Mouse (Mus musculus) T-helper 17 cell (primary cell): ENCODE results near the gene Fam183b.
"Not testable (repeated sequence)": the region's sequence is repeated elsewhere in the genome, so short reads cannot be mapped to it uniquely, and the experiment has no call there.

ENCODE experiments used
- in situ Hi-C, 2 experiments: fragments of 300-600 bp; cut with MboI, MseI; formaldehyde crosslinking; loops; 1 replicate in 1 of 2; 2 replicates in 1 of 2; pipeline ENCODE4 v1.15.1; 2025; ENCODE audit warnings: high pct_unique_total_duplicates in 2 of 2

Fam183b gene

GRCm38 (mm10) chr11:58801558-58802228, at the start of gene Fam183b:
Gene Fam183b, minus strand, starts transcription at chr11:58801960.
- in situ Hi-C loops = no loop called here

GRCm38 (mm10) chr11:58849731-58850130, 48.0 kb upstream of the Fam183b start:
- in situ Hi-C loops = no loop called here

DNA sequence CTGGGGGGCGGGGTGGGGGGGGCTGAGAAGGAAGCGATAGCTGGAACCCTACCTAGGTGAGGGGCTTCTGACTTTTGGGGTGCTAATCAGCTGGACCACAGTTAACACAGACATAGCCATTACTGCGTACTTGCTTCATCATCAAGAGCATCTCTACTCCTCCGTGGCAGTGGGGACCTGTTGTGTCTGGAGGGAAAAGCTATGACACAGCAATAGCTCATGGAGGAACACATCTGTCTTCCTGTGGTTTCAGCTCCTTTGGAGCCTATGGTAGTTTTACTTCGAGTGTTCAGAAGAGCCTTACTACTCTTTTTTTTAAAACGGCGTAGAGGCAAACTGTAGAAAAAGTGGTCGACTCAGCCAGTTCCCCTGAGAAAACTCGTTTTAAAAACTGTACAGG, 45.9 kb upstream of the Fam183b start:
- in situ Hi-C loops = no loop called here

DNA sequence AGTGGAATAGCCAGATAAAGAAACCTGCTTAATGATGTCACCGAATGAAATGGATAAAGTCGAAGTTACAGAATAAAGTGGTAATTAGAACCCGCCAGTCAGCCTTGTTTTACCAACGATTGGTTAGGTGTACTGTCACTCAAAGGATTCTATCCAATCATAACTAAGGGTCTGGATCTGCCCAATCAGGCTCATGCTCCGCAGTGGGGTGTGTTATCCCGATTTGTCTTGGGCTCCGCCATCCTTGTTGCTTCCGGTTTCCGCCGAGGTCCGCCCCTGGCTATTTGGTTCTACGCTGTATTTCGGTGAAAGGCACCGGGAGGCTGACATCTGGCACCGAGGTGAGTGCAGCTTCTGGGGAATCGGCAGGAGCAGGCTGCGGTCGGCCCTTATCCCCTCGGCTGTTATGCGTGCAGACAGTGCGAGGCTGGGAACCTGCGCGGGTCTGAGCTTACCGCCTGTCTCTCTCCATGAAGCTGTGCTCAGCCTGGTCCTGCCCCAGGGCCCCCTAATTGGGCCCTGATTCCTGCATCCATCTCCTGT, 45.2 kb upstream of the Fam183b start, which contains the start of gene Gm12258:
Gene Gm12258 (plus strand): TSS at position 240 of the 543 bp plus-strand sequence.
- in situ Hi-C loops = no loop called here

- in situ Hi-C loops = not testable (repeated sequence)
Observed at GRCm38 (mm10) chr11:58838951-58839350, 37.2 kb upstream of the Fam183b start, which contains the start of gene Olfr311. Gene Olfr311, plus strand, starts transcription at chr11:58839251.

GRCm38 (mm10) chr11:58832541-58832940, 30.8 kb upstream of the Fam183b start:
- in situ Hi-C loops = not testable (repeated sequence)

GRCm38 (mm10) chr11:58829764-58830163, 28.0 kb upstream of the Fam183b start:
- in situ Hi-C loops = no loop called here

DNA sequence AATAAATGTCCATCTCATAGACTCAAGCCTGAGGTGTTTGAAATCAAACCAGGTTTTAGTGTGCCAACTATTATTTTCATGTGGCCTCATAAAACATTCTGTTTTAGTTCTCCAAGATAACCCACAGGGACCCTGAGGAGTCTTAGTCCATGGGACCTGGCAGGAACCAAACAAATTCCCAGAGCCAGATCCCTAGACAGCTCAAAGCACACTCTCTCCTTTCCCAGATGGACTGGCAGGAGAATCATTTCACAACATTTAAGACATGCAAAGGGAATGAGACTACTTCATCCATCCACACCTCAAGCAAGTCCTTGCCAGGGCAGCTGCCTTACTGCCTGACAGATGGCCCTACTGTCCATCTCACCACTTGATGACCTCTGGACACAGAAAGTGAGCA, 27.2 kb upstream of the Fam183b start, which contains the start of gene Olfr312:
Gene Olfr312 (plus strand): TSS at position 301 of the 400 bp plus-strand sequence.
- in situ Hi-C loops = not testable (repeated sequence)

DNA sequence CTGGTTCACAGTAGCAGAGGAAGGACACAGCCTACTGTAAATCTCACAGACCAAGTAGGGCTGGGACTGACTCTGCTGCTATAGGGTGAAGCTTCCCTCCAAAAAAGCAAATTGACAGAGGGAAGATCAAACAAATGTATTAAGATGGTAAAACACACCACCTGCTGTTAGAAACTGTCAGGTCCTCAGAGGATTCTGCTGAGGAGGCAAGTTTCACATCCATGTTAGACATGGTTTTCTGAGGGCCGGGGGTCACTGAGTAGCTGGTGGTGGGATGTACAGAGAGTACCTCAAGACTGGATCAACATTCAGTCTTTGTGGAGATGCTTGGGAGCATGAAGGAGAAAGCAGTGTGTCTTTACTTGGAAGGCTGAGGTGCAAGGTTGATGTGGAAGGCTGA, 13.9 kb upstream of the Fam183b start:
- in situ Hi-C loops = no loop called here

DNA sequence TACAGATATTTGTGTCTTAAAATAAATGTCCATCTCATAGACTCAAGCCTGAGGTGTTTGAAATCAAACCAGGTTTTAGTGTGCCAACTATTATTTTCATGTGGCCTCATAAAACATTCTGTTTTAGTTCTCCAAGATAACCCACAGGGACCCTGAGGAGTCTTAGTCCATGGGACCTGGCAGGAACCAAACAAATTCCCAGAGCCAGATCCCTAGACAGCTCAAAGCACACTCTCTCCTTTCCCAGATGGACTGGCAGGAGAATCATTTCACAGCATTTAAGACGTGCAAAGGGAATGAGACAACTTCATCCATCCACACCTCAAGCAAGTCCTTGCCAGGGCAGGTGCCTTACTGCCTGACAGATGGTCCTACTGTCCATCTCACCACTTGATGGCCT, 12.9 kb upstream of the Fam183b start, which contains the start of gene Olfr313:
Gene Olfr313 (plus strand): TSS at position 301 of the 400 bp plus-strand sequence.
- in situ Hi-C loops = not testable (repeated sequence)

DNA sequence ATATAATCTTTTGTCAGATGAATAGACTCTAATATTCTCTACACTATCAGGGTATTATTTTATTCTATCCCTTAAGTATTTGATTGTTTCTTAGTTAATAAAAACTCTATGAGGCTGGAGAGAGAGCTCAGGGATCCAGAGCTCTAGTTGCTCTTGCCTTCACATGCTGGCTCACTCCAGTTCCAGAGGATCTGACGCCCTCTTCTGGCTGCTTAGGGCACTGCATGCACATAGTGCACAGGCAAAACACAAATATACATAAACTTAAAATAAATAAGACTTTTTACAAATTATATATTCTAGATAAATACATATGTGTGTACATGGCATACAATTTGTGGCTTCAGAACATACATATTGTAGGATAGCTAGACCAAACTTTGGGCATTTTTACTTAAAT, 10.2 kb upstream of the Fam183b start:
- in situ Hi-C loops = no loop called here

- in situ Hi-C loops = no loop called here
Observed at GRCm38 (mm10) chr11:58804393-58804792, 2.6 kb upstream of the Fam183b start.

GRCm38 (mm10) chr11:58803871-58804270, 2.1 kb upstream of the Fam183b start:
- in situ Hi-C loops = no loop called here

DNA sequence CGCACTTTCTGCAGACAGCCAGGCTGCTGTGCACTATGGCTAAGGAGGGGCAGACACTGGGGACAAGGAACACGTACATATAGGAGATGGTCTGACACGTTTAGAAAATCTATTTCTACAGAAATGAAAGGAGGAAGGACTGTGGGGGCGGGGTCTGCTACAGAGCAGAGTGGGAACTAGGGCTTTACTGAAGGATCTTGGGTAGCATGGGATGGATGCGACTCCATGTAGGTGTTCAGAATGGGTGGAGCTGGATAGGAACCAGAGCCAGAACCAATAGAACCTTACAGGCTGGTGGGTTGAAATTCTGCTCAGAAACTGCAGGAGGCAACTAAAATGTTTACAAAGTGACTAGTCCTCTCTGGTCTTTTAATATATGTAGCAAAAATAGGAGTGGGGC, 2.0 kb downstream of the Fam183b start:
- in situ Hi-C loops = loop anchor here in 1 of 2 experiments (10.0 kb wide), 1 partner anchor 805 kb away; no protein-coding TSS in a partner anchor

DNA sequence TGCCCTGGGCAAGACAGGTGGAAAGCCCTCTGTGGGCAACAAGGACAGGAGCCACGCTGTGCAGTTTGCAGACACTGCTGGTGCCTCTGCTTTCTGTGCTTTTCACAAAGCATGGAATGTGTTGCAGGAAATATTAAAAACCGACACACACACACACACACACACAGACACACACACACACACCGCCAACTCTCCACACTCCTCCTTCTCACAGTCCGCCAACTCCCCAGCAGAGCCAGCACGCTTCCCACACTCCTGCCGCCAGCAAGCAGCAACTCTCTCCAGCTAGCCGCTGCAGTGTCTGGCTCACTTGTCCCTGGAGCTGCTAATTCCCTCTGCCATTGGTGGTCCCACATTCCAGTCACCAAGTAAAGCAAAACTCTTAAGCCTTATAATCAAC, 4.9 kb downstream of the Fam183b start:
- in situ Hi-C loops = loop anchor here in 1 of 2 experiments (10.0 kb wide), 1 partner anchor 802 kb away; no protein-coding TSS in a partner anchor

GRCm38 (mm10) chr11:58795856-58796255, 5.9 kb downstream of the Fam183b start:
- in situ Hi-C loops = loop anchor here in 1 of 2 experiments (10.0 kb wide), 1 partner anchor 801 kb away; no protein-coding TSS in a partner anchor

GRCm38 (mm10) chr11:58790646-58791045, 11.1 kb downstream of the Fam183b start:
- in situ Hi-C loops = loop anchor here in 1 of 2 experiments (10.0 kb wide), 1 partner anchor 796 kb away; no protein-coding TSS in a partner anchor

GRCm38 (mm10) chr11:58790053-58790452, 11.7 kb downstream of the Fam183b start:
- in situ Hi-C loops = loop anchor here in 1 of 2 experiments (10.0 kb wide), 1 partner anchor 795 kb away; no protein-coding TSS in a partner anchor

DNA sequence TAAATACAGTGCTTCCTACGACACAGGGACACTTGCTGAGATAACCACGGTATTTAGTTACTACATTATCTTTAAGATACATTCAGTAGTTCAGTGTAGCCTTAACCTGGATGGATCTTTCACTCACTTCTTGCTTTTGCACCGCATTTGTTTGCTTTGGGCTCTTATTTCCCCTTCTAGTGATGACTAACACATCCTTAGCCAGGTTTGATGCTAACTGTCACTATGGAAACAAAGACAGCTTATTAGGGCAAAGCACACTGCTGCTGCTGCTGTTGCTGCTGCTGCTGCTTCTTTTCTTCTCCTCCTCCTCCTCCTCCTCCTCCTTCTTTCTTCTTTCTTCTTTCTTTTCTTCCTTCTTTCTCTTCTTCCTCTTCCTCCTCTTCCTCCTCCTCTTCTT, 12.2 kb downstream of the Fam183b start:
- in situ Hi-C loops = no loop called here

DNA sequence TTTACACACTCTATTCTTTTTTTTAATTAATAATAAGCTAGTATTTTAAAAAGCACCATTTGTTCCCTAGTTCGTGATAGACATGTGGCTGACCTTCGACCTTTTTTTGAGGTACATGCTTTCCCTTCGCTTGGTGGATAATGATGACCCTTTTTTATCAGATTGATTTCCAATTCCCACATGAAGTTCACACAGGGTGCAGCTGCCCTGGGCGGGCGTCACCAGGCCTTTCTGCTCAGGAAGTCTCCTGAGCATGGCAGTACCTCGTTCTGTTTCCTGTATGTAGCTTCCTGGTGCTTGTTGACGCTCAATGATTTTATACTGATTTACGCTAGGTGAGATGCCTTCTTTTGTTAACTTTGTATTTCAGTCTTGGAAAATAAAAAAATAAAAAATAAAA, 13.4 kb downstream of the Fam183b start:
- in situ Hi-C loops = no loop called here

GRCm38 (mm10) chr11:58787651-58788050, 14.1 kb downstream of the Fam183b start:
- in situ Hi-C loops = no loop called here

DNA sequence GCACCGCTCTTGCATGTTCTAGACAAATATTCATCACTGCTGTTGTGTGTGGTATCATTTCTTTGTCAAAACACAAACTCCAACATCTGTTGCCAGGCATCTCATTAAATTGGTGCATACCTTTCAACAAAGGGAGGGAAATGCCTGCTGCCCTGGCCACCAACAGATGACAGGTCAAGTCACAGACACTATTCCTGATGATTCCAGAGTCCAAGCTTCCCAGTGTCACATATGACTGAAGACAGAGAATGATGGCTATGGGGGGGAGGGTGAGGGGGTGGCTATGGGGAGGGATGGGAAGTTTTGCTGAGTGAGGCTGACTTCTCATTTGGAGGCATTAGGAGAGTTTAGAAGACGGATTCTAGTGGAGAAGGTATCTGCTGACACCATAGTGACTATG, 17.6 kb downstream of the Fam183b start:
- in situ Hi-C loops = no loop called here
